Mouse (Mus musculus): Measurements from ENCODE around the gene Cdip1.

The Cdip1 gene

GRCm38 (mm10) chr16:4718753-4719518 is 71.2 kb downstream of the Cdip1 start, which contains the start of gene Nmral1:
Nmral1 (minus strand) TSS chr16:4719356.
- ATAC-seq (ENCODE audit: low TSS enrichment): peak; percentile 92

GRCm38 (mm10) chr16:4717866-4718265 is 72.2 kb downstream of the Cdip1 start:
- ATAC-seq (ENCODE audit: low TSS enrichment): no peak

DNA sequence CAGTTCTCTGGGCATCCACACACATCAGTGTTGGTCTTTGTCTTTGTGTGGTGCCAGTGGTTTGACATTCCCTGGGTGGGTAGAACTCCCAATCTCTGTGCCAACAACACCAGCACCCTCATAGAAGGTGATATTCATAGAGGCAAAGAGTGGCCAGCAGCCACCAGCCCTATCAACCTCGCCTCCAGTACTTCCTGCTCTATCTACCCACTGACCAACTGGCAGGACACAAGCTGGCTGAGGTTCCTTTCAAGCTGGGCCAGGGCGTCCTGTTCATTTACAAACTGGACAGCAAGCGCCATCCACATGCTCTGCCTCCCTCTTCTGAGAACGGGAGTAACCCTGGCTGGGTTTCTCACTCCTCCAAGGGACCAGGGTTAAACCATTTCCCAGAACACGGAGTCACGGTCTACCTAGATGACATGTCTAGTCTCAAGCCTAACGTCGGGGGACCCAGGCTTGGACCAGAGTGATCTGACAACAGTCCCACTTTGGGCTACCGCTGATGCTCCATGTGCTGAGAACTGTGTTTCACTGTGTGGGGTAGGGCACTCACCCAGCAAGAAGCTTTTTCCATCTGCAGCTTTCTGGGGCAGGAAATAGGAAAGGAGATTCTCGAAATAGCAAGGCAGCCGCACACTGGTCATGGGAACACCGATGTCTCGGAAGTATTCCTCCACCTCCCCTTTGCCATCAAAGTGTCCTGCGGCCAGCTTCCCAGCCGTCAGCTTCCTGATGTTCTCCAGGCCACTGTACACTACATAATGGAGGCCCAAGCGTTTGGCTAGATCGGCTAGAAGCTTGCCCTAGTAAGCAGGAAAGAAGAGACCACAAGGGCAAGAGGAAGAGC is 76.0 kb downstream of the Cdip1 start:
- peak; percentile 29; the same call in 1 of the 2 replicates for ATAC-seq (ENCODE audit: low TSS enrichment)

GRCm38 (mm10) chr16:4711173-4711572 is 78.9 kb downstream of the Cdip1 start:
- ATAC-seq (ENCODE audit: low TSS enrichment): peak; percentile 48; the same call in 1 of the 2 replicates

- no peak for ATAC-seq (ENCODE audit: low TSS enrichment)
Measured at GRCm38 (mm10) chr16:4705541-4705940, 84.6 kb downstream of the Cdip1 start.

GRCm38 (mm10) chr16:4702646-4703045 is 87.4 kb downstream of the Cdip1 start:
- ATAC-seq (ENCODE audit: low TSS enrichment): no peak

DNA sequence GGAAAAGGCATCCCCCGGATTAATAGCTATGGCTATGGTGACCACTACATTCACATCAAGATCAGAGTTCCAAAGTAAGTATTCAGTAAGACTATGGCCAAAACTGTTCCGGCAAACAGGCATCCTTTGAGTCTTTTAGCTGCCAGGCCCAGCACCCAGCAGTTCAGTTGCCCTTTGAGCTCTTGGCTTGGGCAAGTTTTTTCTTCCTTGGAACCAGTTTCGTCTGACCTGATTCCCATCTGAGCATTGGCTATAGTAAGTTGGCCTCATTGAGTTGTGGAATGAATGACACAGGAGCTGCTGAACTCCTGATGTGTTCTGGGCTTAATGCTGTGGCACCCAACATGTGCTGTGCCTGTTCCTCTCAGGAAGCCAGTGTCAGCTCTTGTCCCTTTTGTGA is 88.9 kb downstream of the Cdip1 start:
- no peak for ATAC-seq (ENCODE audit: low TSS enrichment)

Measured in frontal cortex, adult (tissue).